Mouse (Mus musculus) forebrain, embryonic 12.5 days (tissue): ENCODE measurements around the gene Pawr. TPM values are rescaled to one million over a fixed set of nuclear protein-coding genes. Genes with fewer than 3 reads are reported as not detected.
A peak's percentile ranks its signal among the peaks of the same experiment; 100 is the strongest.

ENCODE experiments used
- ATAC-seq: fragments of 200-750 bp; cut with Nextera tagmentation; 2 replicates; pipeline ENCODE4 v1.8.0; 2017; ENCODE audit warnings: moderate TSS enrichment; ENCODE audit not compliant: low FRiP score
- H3K27ac ChIP-seq: fragments of 300-500 bp; sonication (generic); 2 replicates; pipeline ENCODE4 v1.5.1; 2016; ENCODE audit warnings: mild to moderate bottlenecking
- H3K27me3 ChIP-seq: fragments of 300-500 bp; sonication (generic); 2 replicates; pipeline ENCODE4 v1.6.1; 2016; ENCODE audit warnings: mild to moderate bottlenecking
- H3K36me3 ChIP-seq: fragments of 300-500 bp; sonication (generic); replicated peaks from 2 replicates; pipeline ENCODE4 v1.6.1; 2016; ENCODE audit warnings: mild to moderate bottlenecking
- H3K4me1 ChIP-seq: fragments of 300-500 bp; sonication (generic); 2 replicates; pipeline ENCODE4 v1.6.1; 2016
- H3K4me2 ChIP-seq: fragments of 300-500 bp; sonication (generic); 2 replicates; pipeline ENCODE4 v1.6.1; 2016; ENCODE audit warnings: mild to moderate bottlenecking, moderate library complexity
- H3K4me3 ChIP-seq: fragments of 300-500 bp; sonication (generic); replicated peaks from 2 replicates; pipeline ENCODE4 v1.5.1; 2016; ENCODE audit warnings: mild to moderate bottlenecking
- H3K9ac ChIP-seq: fragments of 300-500 bp; sonication (generic); 2 replicates; pipeline ENCODE4 v1.6.1; 2016; ENCODE audit warnings: mild to moderate bottlenecking
- H3K9me3 ChIP-seq: fragments of 300-500 bp; sonication (generic); 2 replicates; pipeline ENCODE4 v1.6.1; 2016
- WGBS: fragments of 180-500 bp; shearing (Covaris S2); methylation state at CpG from one replicate; pipeline ENCODE4 v1.1.7; 2016; 5-methylcytosine and 5-hydroxymethylcytosine counted together
- polyA plus RNA-seq: library from polyadenylated mRNA; unstranded; fragments of >200 nt; fragmentation: Nextera tagmentation; extraction: Ambion mirVana; gene quantifications from 2 replicates; pipeline ENCODE4 v1.2.1, GENCODE M21; 2016

Gene Pawr
- polyA plus RNA-seq, 1 experiment from 2014 or later, result 13.3 TPM

DNA sequence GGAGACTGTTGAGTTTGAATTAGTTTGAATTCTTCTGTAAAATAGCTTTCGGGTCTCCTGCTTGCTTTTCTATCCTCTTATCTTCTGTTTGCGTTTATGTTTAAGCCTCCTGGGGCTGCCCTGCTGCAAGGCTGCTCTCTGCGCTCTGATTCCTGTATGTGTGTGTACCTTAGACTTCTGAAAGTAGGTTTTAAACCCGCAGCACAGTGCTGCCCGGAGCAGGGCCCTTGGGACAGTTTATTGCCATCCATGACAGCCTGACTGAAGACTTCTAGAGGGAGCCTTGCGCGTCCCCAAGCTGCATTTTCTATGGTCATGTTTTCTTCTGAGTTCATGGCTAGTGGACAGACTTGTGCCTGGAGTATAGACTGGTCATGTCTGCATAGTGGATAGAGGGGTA lies 74.0 kb downstream of the Pawr start:
- H3K9ac ChIP-seq, result no peak overlapping the region
- no peaks in the 10 kb centered on the region for H3K4me1 ChIP-seq
- ATAC-seq, result no peak
- no peaks in the 10 kb centered on the region for H3K9me3 ChIP-seq
- H3K4me2 ChIP-seq, result no peak overlapping the region
- H3K4me3 ChIP-seq, result no peak overlapping the region
- 87% methylated on average over 7 of the region's 7 CpGs for WGBS
- H3K36me3 ChIP-seq, result no peaks in the 10 kb centered on the region
- no peaks in the 10 kb centered on the region for H3K27me3 ChIP-seq
- H3K27ac ChIP-seq, result no peak overlapping the region

DNA sequence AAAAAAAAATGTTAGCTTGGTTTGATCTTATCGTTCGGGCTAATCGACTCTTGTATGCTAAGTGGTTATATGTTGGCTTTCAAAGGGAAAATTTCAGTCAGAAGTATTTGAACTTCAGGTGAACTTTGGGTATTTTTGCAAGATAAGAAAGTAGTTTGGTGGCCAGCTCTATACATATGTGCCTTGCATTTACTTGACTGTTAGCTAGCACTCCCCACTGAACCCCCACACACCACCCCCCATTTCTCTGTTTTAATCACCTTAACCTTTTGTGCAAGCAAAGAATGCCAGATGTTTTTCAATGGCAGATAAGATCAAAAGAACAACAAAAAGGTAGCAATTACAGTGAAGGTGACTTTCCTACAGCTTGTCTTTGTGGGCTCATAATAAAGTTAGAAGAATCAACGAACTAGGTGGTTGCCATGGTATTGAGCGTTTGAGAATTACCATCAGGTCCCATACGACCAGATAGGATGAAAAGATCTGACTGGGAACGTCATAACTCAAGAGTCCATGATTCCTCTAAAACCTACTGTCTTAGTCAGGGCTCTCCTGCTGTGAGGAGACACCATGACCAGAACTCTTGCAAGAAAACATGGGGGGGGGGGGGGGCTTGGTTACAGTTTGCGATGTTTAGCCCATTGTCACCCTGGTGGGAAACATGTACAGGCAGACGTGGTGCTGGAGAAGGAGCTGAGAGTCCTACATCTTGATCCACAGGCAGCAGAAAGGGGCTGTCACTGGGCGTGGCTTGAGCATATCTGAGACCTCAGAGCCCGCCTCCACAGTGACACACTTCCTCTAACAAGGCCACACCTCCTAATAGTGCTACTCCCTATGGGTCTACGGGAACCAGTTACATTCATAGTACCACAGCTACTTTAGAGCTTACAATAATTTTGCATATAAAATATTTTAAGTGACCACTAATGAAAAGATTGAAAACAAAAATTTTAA lies 75.2 kb downstream of the Pawr start:
- H3K9me3 ChIP-seq, result no peaks in the 10 kb centered on the region
- no peak overlapping the region for H3K4me2 ChIP-seq
- WGBS, result 90% methylated on average over 12 of the region's 12 CpGs
- no peak for ATAC-seq
- H3K4me1 ChIP-seq, result no peaks in the 10 kb centered on the region
- H3K4me3 ChIP-seq, result no peak overlapping the region
- no peak overlapping the region for H3K27ac ChIP-seq
- H3K36me3 ChIP-seq, result no peaks in the 10 kb centered on the region
- H3K27me3 ChIP-seq, result no peaks in the 10 kb centered on the region
- no peak overlapping the region for H3K9ac ChIP-seq

DNA sequence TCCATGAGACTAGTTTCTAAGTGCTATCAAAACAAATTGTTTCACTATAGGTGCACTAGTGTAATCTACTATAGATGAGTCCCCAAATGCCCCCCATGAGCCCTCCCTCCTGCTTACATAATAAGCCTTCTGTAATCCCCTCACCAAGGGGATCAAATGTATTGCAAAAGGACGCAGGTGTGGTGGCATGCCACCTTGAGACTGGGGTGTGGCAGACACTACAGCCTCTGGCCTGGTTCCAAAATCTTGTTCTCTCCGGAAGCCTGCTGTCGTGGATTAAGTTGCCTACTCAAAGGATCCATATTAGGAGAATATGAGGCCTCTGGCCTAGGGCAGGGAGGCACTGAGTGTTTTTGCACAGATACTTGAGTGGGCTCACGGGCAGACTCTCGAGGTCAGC lies 76.1 kb downstream of the Pawr start:
- Histone ChIP-seq H3K27ac (no peak overlapping the region), H3K9me3 (no peaks in the 10 kb centered on the region), H3K27me3 (no peaks in the 10 kb centered on the region), H3K4me3 (no peak overlapping the region), H3K9ac (no peak overlapping the region), H3K36me3 (no peaks in the 10 kb centered on the region), H3K4me2 (no peak overlapping the region), H3K4me1 (no peaks in the 10 kb centered on the region)
- ATAC-seq, result no peak
- WGBS, result 64% methylated on average over 5 of the region's 5 CpGs

DNA sequence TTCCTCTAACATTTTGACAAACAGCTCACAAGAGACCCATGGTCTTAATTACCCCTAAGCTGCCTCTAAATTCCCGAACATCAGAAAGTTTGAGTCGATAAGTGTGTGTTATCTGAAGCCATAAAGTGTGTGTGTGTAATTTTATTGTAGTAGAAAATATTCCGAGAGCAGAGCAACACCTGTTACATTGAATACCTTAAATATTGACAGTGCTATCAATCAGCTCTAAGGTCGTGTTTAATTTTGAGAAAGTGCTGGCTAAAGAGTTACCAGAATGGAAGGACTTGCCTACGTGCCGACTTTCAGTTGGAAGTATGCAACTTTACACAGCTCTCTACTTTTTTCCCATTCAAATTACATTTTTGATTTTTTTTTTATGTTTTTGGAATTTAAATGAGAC lies 76.5 kb downstream of the Pawr start:
- H3K4me1 ChIP-seq, result no peaks in the 10 kb centered on the region
- no peak overlapping the region for H3K27ac ChIP-seq
- H3K27me3 ChIP-seq, result no peaks in the 10 kb centered on the region
- no peak overlapping the region for H3K4me3 ChIP-seq
- no peaks in the 10 kb centered on the region for H3K9me3 ChIP-seq
- H3K4me2 ChIP-seq, result no peak overlapping the region
- no peaks in the 10 kb centered on the region for H3K36me3 ChIP-seq
- H3K9ac ChIP-seq, result no peak overlapping the region
- ATAC-seq, result no peak
- WGBS, result 84% methylated on average over 6 of the region's 6 CpGs

DNA sequence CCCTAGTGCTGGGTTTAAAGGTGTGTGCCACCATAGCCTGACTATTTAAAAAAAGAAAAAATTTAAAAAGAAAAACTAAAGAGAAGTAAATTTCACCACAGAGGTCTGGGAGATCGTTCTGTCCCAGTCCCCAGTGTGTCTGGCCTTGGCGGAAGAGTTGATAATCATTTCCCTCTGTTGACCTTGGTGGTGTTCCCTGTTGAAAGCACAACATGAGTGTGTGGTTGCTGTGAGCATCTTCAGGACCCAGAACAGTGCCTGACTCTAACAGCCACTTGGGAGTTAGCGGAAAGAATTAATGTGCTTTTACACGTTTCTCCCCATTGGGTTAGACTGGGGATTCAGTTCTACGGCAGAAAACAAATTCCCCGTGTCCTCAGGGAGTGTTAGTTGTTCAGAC lies 77.1 kb downstream of the Pawr start:
- Histone ChIP-seq H3K27ac (no peak overlapping the region), H3K9ac (no peak overlapping the region), H3K27me3 (no peaks in the 10 kb centered on the region), H3K4me2 (no peak overlapping the region), H3K4me3 (no peak overlapping the region), H3K4me1 (no peaks in the 10 kb centered on the region), H3K36me3 (no peaks in the 10 kb centered on the region), H3K9me3 (no peaks in the 10 kb centered on the region)
- WGBS, result 76% methylated on average over 6 of the region's 6 CpGs
- ATAC-seq, result no peak

DNA sequence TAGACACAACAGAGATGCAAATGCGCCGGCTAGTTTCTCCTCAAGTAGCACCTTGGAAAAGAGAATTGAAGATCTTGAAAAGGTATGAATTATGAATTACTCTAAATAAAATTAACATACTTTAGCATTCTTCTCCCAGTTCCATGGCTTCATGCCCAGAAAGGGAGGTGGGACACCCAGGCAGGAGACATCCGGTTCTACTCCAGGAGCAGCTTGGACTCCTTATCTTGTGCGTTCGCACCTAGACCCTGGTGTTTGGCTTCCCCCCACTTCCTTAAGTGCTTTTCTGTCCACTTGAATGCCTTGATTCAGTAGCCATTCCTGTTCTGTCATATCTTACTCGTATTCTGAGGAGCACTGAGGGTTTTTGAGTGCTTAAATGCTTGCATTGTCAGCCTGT lies 77.6 kb downstream of the Pawr start:
- no peak overlapping the region for H3K27ac ChIP-seq
- WGBS, result 88% methylated on average over 6 of the region's 6 CpGs
- no peaks in the 10 kb centered on the region for H3K27me3 ChIP-seq
- no peaks in the 10 kb centered on the region for H3K36me3 ChIP-seq
- H3K4me2 ChIP-seq, result no peak overlapping the region
- H3K9ac ChIP-seq, result no peak overlapping the region
- no peaks in the 10 kb centered on the region for H3K4me1 ChIP-seq
- no peaks in the 10 kb centered on the region for H3K9me3 ChIP-seq
- H3K4me3 ChIP-seq, result no peak overlapping the region
- ATAC-seq, result no peak

DNA sequence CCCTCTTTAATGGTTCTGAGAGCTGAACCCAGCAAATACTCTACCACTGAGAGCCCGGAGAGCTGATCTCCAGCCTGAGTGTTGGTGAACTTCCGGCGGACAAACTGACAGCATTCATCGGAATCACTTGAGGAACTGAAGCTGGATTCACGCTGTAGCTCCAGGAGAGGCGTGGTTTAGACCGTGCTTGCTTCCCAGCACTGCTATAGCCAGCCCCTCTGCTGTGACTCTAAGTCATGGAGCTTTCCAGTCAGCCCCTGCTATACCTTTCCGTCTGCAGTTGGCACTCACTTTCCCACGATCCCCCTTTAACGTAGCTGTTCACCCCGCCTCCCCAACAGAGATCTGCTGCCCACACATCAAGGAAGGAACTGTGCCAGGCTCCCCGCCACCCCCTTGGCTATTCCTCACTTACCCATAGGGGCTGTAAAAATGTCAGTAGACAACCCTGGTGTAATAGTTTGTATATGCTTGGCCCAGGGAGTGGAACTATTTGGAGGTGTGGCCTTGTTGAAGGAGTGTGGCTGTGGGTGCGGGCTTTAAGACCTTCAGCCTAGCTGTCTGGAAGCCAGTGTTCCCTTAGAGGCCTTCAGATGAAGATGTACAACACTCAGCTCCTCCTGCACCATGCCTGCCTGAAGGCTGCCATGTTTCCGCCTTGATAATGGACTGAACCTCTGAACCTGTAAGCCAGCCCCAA lies 83.2 kb downstream of the Pawr start:
- 91% methylated on average over 14 of the region's 14 CpGs for WGBS
- no peak overlapping the region for H3K27ac ChIP-seq
- peaks cover 4% of the 10 kb centered on the region; the same call in 1 of the 2 replicates for H3K36me3 ChIP-seq
- no peaks in the 10 kb centered on the region for H3K9me3 ChIP-seq
- no peak overlapping the region for H3K4me3 ChIP-seq
- H3K4me2 ChIP-seq, result no peak overlapping the region
- no peaks in the 10 kb centered on the region for H3K4me1 ChIP-seq
- ATAC-seq, result no peak
- H3K9ac ChIP-seq, result no peak overlapping the region
- H3K27me3 ChIP-seq, result no peaks in the 10 kb centered on the region

DNA sequence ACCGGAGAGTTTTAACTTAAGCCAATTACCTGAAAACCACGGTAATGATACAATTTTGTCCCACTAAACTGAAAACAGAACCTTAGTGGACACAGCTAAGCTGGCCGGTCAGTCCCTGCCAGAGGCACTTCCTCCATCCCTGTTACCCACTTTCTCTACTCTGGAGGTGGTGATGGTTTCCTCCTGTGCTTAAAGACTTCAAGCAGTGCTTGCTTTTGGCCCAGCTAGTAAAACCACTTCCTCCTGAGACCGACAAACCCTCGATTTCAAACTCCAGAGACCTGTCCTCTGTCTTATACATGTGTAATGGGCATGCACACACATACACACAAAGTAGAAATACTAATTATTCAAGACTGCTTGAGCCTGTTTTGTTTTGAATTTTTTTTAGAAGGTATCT lies 85.5 kb downstream of the Pawr start:
- no peaks in the 10 kb centered on the region for H3K9me3 ChIP-seq
- peaks cover 4% of the 10 kb centered on the region; the same call in 1 of the 2 replicates for H3K36me3 ChIP-seq
- H3K4me2 ChIP-seq, result no peak overlapping the region
- H3K27ac ChIP-seq, result no peak overlapping the region
- WGBS, result 84% methylated on average over 5 of the region's 5 CpGs
- no peaks in the 10 kb centered on the region for H3K27me3 ChIP-seq
- H3K9ac ChIP-seq, result no peak overlapping the region
- H3K4me3 ChIP-seq, result no peak overlapping the region
- no peak for ATAC-seq
- no peaks in the 10 kb centered on the region for H3K4me1 ChIP-seq

DNA sequence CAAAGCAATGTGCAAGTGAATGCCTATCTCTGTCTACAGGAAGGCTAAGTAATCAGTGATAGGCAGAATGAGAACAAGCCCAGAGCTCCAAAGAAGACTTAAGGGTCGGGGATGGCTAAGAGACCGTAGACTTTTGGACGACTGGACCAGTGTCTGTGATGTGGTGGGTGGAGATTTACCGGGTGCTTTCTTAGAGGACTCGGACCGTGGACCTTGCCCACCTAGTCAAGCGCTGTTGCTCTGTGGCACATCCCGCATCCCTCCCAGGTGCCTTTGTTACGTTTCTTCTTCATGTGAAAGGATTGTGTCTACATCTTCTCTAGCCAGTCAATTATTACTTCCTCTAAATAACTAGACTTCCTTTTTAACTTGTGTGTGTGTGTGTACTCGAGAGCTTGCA lies 98.6 kb downstream of the Pawr start:
- H3K4me1 ChIP-seq, result peaks cover 12% of the 10 kb centered on the region
- no peak for ATAC-seq
- no peaks in the 10 kb centered on the region for H3K27me3 ChIP-seq
- no peaks in the 10 kb centered on the region for H3K9me3 ChIP-seq
- no peaks in the 10 kb centered on the region for H3K36me3 ChIP-seq
- no peak overlapping the region for H3K4me3 ChIP-seq
- H3K27ac ChIP-seq, result no peak overlapping the region
- 91% methylated on average over 10 of the region's 10 CpGs for WGBS
- H3K9ac ChIP-seq, result no peak overlapping the region
- no peak overlapping the region for H3K4me2 ChIP-seq

DNA sequence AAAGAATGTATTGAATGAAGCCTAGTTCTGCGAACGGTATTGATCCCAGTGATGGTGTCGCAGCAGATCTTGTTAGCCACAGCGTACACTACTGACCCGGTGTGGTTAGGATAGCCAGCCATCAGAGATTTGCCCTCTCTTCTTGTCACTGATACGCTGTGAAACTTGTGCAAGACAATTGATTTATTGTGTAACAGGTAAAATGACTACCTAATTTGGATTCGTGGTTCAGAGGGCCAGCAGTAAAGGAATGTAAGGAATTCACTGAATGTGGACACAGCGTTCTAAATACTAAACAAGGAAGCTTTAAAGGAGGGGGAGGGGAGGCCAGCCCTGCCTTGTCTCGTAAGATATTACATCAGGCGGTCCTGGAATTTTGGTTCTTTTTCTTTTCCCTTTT lies 100.3 kb downstream of the Pawr start:
- Histone ChIP-seq H3K9me3 (no peaks in the 10 kb centered on the region), H3K4me1 (peaks cover 15% of the 10 kb centered on the region), H3K27ac (no peak overlapping the region), H3K27me3 (no peaks in the 10 kb centered on the region), H3K9ac (no peak overlapping the region), H3K4me3 (no peak overlapping the region), H3K4me2 (peak overlapping the region; percentile 8; the same call in 1 of the 2 replicates), H3K36me3 (no peaks in the 10 kb centered on the region)
- ATAC-seq, result peak; percentile 51; the same call in 1 of the 2 replicates
- WGBS, result 7% methylated on average over 10 of the region's 10 CpGs

DNA sequence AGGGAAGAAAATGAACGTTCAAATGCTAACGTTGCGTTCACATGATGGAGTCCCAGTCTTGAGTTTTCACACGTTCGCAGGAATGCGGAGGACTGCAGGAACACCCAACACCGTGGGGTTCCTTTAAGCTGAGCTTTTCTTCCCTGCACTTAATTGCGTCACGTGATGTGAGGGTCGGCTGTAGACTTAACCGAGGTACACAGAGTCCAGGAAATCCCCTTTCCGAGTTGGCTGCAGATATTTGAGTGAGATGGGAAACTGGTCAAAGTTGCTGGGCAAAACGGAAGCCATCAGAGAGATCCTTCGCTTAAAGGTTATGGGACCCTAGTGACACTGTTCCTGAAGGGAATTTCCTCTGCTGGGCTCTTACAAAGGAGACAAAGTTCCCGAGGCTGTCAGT lies 102.1 kb downstream of the Pawr start:
- ATAC-seq, result peak; percentile 64; the same call in 1 of the 2 replicates
- Histone ChIP-seq H3K9me3 (no peaks in the 10 kb centered on the region), H3K36me3 (no peaks in the 10 kb centered on the region), H3K9ac (no peak overlapping the region), H3K4me3 (no peak overlapping the region; the same call in 1 of the 2 replicates), H3K27me3 (no peaks in the 10 kb centered on the region), H3K27ac (no peak overlapping the region), H3K4me2 (peak overlapping the region; percentile 21), H3K4me1 (peaks cover 15% of the 10 kb centered on the region)
- WGBS, result 8% methylated on average over 15 of the region's 15 CpGs

DNA sequence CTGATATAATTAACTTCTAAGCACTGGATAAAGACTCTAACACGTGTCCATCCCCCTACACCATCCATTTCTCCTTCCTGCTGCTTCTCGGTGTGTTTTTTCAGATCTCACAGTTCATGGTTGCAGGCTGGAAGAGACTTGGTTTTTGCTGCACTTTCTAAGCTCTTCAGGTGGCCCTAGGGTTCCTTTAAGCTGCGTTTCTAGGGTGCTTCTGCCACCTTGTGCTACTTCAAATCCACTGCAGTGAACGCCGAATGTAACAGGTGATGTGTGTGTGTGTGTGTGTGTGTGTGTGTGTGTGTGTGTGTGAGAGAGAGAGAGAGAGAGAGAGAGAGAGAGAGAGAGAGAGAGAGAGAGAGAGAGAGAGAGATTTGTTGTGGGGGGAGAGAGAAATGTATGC lies 103.7 kb downstream of the Pawr start:
- no peak overlapping the region for H3K4me2 ChIP-seq
- peaks cover 15% of the 10 kb centered on the region for H3K4me1 ChIP-seq
- H3K27ac ChIP-seq, result no peak overlapping the region
- no peaks in the 10 kb centered on the region for H3K9me3 ChIP-seq
- no peak for ATAC-seq
- no peak overlapping the region for H3K9ac ChIP-seq
- H3K36me3 ChIP-seq, result no peaks in the 10 kb centered on the region
- H3K27me3 ChIP-seq, result no peaks in the 10 kb centered on the region
- no peak overlapping the region for H3K4me3 ChIP-seq
- 29% methylated on average over 5 of the region's 5 CpGs for WGBS
